Mouse (Mus musculus) midbrain, postnatal 0 days (tissue): ENCODE results near the gene Babam1. TPM values are rescaled to one million over a fixed set of nuclear protein-coding genes. Genes with fewer than 3 reads are reported as not detected.

Source experiments
- ATAC-seq: fragments of 200-750 bp; cut with Nextera tagmentation; 2 replicates; pipeline ENCODE4 v1.8.0; 2017; ENCODE audit warnings: moderate number of reproducible peaks, mild to moderate bottlenecking, moderate TSS enrichment, moderate library complexity; ENCODE audit not compliant: low FRiP score
- DNase-seq: peaks from one replicate; pipeline ENCODE4 v3.0.0-alpha.2; 2015; ENCODE audit warnings: low spot score
- H3K27ac ChIP-seq: fragments of 300-500 bp; sonication (generic); 2 replicates; pipeline ENCODE4 v1.5.1; 2014; ENCODE audit warnings: low read depth, mild to moderate bottlenecking, low read length, mixed read lengths
- H3K27me3 ChIP-seq: fragments of 300-500 bp; sonication (generic); 2 replicates; pipeline ENCODE4 v1.6.1; 2014; ENCODE audit warnings: low read length, control low read depth, mixed read lengths; ENCODE audit not compliant: insufficient read depth
- H3K36me3 ChIP-seq: fragments of 300-500 bp; sonication (generic); 2 replicates; pipeline ENCODE4 v1.6.1; 2014; ENCODE audit warnings: low read length, control low read depth, mixed read lengths; ENCODE audit not compliant: insufficient read depth
- H3K4me1 ChIP-seq: fragments of 300-500 bp; sonication (generic); 2 replicates; pipeline ENCODE4 v1.6.1; 2014; ENCODE audit warnings: mild to moderate bottlenecking, control low read depth, antibody characterized with exemption, low read length, mixed read lengths; ENCODE audit not compliant: insufficient read depth
- H3K4me2 ChIP-seq: fragments of 300-500 bp; sonication (generic); 2 replicates; pipeline ENCODE4 v1.6.1; 2014; ENCODE audit warnings: low read depth, mild to moderate bottlenecking, low read length, mixed read lengths; ENCODE audit not compliant: poor library complexity, severe bottlenecking
- H3K4me3 ChIP-seq: fragments of 300-500 bp; sonication (generic); 2 replicates; pipeline ENCODE4 v1.5.1; 2014; ENCODE audit warnings: low read depth, mild to moderate bottlenecking, low read length, moderate library complexity
- H3K9ac ChIP-seq: fragments of 300-500 bp; sonication (generic); replicated peaks from 2 replicates; pipeline ENCODE4 v1.6.1; 2014; ENCODE audit warnings: mild to moderate bottlenecking, low read length, moderate library complexity, mixed read lengths; ENCODE audit not compliant: poor library complexity, severe bottlenecking
- H3K9me3 ChIP-seq: fragments of 300-500 bp; sonication (generic); 2 replicates; pipeline ENCODE4 v1.6.1; 2016; ENCODE audit warnings: low read length, control low read depth
- CTCF ChIP-seq: IDR thresholded peaks from 2 replicates; pipeline ENCODE4 v1.5.1; 2016; ENCODE audit warnings: antibody characterized with exemption, mild to moderate bottlenecking
- WGBS: fragments of 180-500 bp; shearing (Covaris S2); extraction: QIAGEN DNeasy Blood & Tissue Kit; methylation state at CpG from one replicate; pipeline ENCODE4 v1.1.7; 2014; 5-methylcytosine and 5-hydroxymethylcytosine counted together
- polyA plus RNA-seq: library from polyadenylated mRNA; unstranded; fragments of >200 nt; fragmentation: Nextera tagmentation; extraction: Ambion mirVana; gene quantifications from 2 replicates; pipeline ENCODE4 v1.2.1, GENCODE M21; 2015
- total RNA-seq: library from RNA; depleted of rRNA; stranded (reverse); fragments of >200 nt; gene quantifications from 2 replicates; pipeline ENCODE4 v1.2.3, GENCODE M21; 2014; rRNA removed

Gene Babam1
- total and polyA plus RNA-seq, 2 experiments from 2014 or later = 90.2 to 124 TPM

GRCm38 (mm10) chr8:71437041-71437440 lies 40.4 kb downstream of the Babam1 start:
- no peaks in the 10 kb centered on the region for H3K9me3 ChIP-seq
- TF ChIP-seq CTCF = no peak
- H3K27ac ChIP-seq = no peak overlapping the region
- H3K4me1 ChIP-seq = no peaks in the 10 kb centered on the region
- no peak overlapping the region for H3K9ac ChIP-seq
- no peak for ATAC-seq
- H3K4me2 ChIP-seq = no peak overlapping the region
- no peak overlapping the region for H3K4me3 ChIP-seq
- WGBS = 54% methylated on average over 3 of the region's 3 CpGs
- no peaks in the 10 kb centered on the region for H3K36me3 ChIP-seq
- H3K27me3 ChIP-seq = no peaks in the 10 kb centered on the region
- no peak for DNase-seq

GRCm38 (mm10) chr8:71441404-71441803 lies 44.7 kb downstream of the Babam1 start:
- no peaks in the 10 kb centered on the region for H3K36me3 ChIP-seq
- H3K4me1 ChIP-seq = no peaks in the 10 kb centered on the region
- ATAC-seq (0 out of 2 replicates have a peak, but pooled peaks have one; percentile 23), DNase-seq (peak; percentile 84)
- no peak overlapping the region for H3K27ac ChIP-seq
- no peak overlapping the region for H3K4me3 ChIP-seq
- H3K4me2 ChIP-seq = no peak overlapping the region
- under 1% methylated on average over 7 of the region's 7 CpGs for WGBS
- no peaks in the 10 kb centered on the region for H3K27me3 ChIP-seq
- H3K9ac ChIP-seq = no peak overlapping the region
- H3K9me3 ChIP-seq = no peaks in the 10 kb centered on the region
- peak; percentile 89 for TF ChIP-seq CTCF

GRCm38 (mm10) chr8:71445096-71445495 lies 48.4 kb downstream of the Babam1 start:
- no peak for ATAC-seq
- Histone ChIP-seq H3K9me3 (no peaks in the 10 kb centered on the region), H3K27me3 (no peaks in the 10 kb centered on the region), H3K9ac (no peak overlapping the region), H3K4me2 (no peak overlapping the region), H3K4me1 (no peaks in the 10 kb centered on the region), H3K36me3 (no peaks in the 10 kb centered on the region), H3K27ac (no peak overlapping the region), H3K4me3 (no peak overlapping the region)
- DNase-seq = no peak
- no peak for TF ChIP-seq CTCF
- 85% methylated on average over 7 of the region's 7 CpGs for WGBS

- Histone ChIP-seq H3K36me3 (no peaks in the 10 kb centered on the region), H3K4me1 (no peaks in the 10 kb centered on the region), H3K27ac (no peak overlapping the region), H3K9me3 (no peaks in the 10 kb centered on the region), H3K4me3 (no peak overlapping the region), H3K27me3 (no peaks in the 10 kb centered on the region), H3K9ac (no peak overlapping the region), H3K4me2 (no peak overlapping the region)
- DNase-seq (no peak), ATAC-seq (no peak)
- WGBS = 68% methylated on average over 4 of the region's 4 CpGs
- no peak for TF ChIP-seq CTCF
These were observed 54.7 kb downstream of the Babam1 start for GRCm38 (mm10) chr8:71451337-71451736.

- Histone ChIP-seq H3K4me3 (no peak overlapping the region), H3K4me1 (no peaks in the 10 kb centered on the region), H3K36me3 (peaks cover 2% of the 10 kb centered on the region; the same call in 1 of the 2 replicates), H3K9me3 (no peaks in the 10 kb centered on the region), H3K4me2 (no peak overlapping the region), H3K27ac (no peak overlapping the region), H3K9ac (no peak overlapping the region), H3K27me3 (no peaks in the 10 kb centered on the region)
- 60% methylated on average over 11 of the region's 11 CpGs for WGBS
- ATAC-seq = no peak
- TF ChIP-seq CTCF = no peak
- DNase-seq = no peak
These were observed 55.1 kb downstream of the Babam1 start for GRCm38 (mm10) chr8:71451777-71452176.

- Histone ChIP-seq H3K27ac (no peak overlapping the region), H3K4me1 (no peaks in the 10 kb centered on the region), H3K4me3 (no peak overlapping the region), H3K36me3 (peaks cover 11% of the 10 kb centered on the region), H3K4me2 (no peak overlapping the region), H3K9ac (no peak overlapping the region), H3K27me3 (no peaks in the 10 kb centered on the region), H3K9me3 (no peaks in the 10 kb centered on the region)
- TF ChIP-seq CTCF = no peak
- ATAC-seq (no peak), DNase-seq (no peak)
- WGBS = 86% methylated on average over 2 of the region's 2 CpGs
These were observed 56.0 kb downstream of the Babam1 start for GRCm38 (mm10) chr8:71452669-71453068.

Other genes starting within 250 kb of the Babam1 start
- 32.3 and 58.1 TPM in 2 replicates for gene Myo9b, start 124.1 kb upstream of the Babam1 start, total RNA-seq
- 6.9 and 7.6 TPM in 2 replicates for gene Myo9b, start 124.1 kb upstream of the Babam1 start, polyA plus RNA-seq
- gene Haus8, start 123.9 kb upstream of the Babam1 start, total RNA-seq = 26.2 and 27.8 TPM in 2 replicates
- gene Haus8, start 123.9 kb upstream of the Babam1 start, polyA plus RNA-seq = 46.2 and 49.6 TPM in 2 replicates
- 131 and 140 TPM in 2 replicates for gene Use1, start 30.0 kb upstream of the Babam1 start, total RNA-seq
- gene Use1, start 30.0 kb upstream of the Babam1 start, polyA plus RNA-seq = 132 and 136 TPM in 2 replicates
- 9.4 and 10.5 TPM in 2 replicates for gene Ocel1, start 25.6 kb upstream of the Babam1 start, total RNA-seq
- 5.4 and 5.5 TPM in 2 replicates for gene Ocel1, start 25.6 kb upstream of the Babam1 start, polyA plus RNA-seq
- gene Nr2f6, start 14.9 kb upstream of the Babam1 start, total RNA-seq = 95.6 and 106 TPM in 2 replicates
- gene Nr2f6, start 14.9 kb upstream of the Babam1 start, polyA plus RNA-seq = 31.1 and 32.9 TPM in 2 replicates
- 3.0 and 4.4 TPM in 2 replicates for gene Ushbp1, start 1.1 kb upstream of the Babam1 start, total RNA-seq
- gene Ushbp1, start 1.1 kb upstream of the Babam1 start, polyA plus RNA-seq = 3.9 and 4.3 TPM in 2 replicates
- 1.2 and 2.2 TPM in 2 replicates for gene Ankle1, start 9.1 kb downstream of the Babam1 start, total RNA-seq
- 1.1 and 1.2 TPM in 2 replicates for gene Ankle1, start 9.1 kb downstream of the Babam1 start, polyA plus RNA-seq
- 289 and 323 TPM in 2 replicates for gene Abhd8, start 66.8 kb downstream of the Babam1 start, total RNA-seq
- 205 and 213 TPM in 2 replicates for gene Abhd8, start 66.8 kb downstream of the Babam1 start, polyA plus RNA-seq
- gene Mrpl34, start 68.1 kb downstream of the Babam1 start, total RNA-seq = 105 and 119 TPM in 2 replicates
- gene Mrpl34, start 68.1 kb downstream of the Babam1 start, polyA plus RNA-seq = 163 and 165 TPM in 2 replicates
- gene Dda1, start 72.3 kb downstream of the Babam1 start, total RNA-seq = 187 and 211 TPM in 2 replicates
- 267 and 269 TPM in 2 replicates for gene Dda1, start 72.3 kb downstream of the Babam1 start, polyA plus RNA-seq
- gene Ano8, start 89.1 kb downstream of the Babam1 start, total RNA-seq = 81.6 and 82.2 TPM in 2 replicates
- gene Ano8, start 89.1 kb downstream of the Babam1 start, polyA plus RNA-seq = 5.4 and 5.6 TPM in 2 replicates
- 28.0 and 31.5 TPM in 2 replicates for gene Gtpbp3, start 91.2 kb downstream of the Babam1 start, total RNA-seq
- 11.4 and 11.5 TPM in 2 replicates for gene Gtpbp3, start 91.2 kb downstream of the Babam1 start, polyA plus RNA-seq
- 4.8 and 7.6 TPM in 2 replicates for gene Plvap, start 114.9 kb downstream of the Babam1 start, total RNA-seq
- gene Plvap, start 114.9 kb downstream of the Babam1 start, polyA plus RNA-seq = 9.0 and 10.4 TPM in 2 replicates
- 0.27 TPM in 1 of 2 replicates, not detected in the other for gene Ccdc194, start 128.8 kb downstream of the Babam1 start, total RNA-seq
- gene Ccdc194, start 128.8 kb downstream of the Babam1 start, polyA plus RNA-seq = not detected in 2 replicates
- 12.6 and 15.3 TPM in 2 replicates for gene Bst2, start 140.6 kb downstream of the Babam1 start, total RNA-seq
- gene Bst2, start 140.6 kb downstream of the Babam1 start, polyA plus RNA-seq = 15.3 and 17.6 TPM in 2 replicates
- 77.4 and 79.2 TPM in 2 replicates for gene Mvb12a, start 146.1 kb downstream of the Babam1 start, total RNA-seq
- gene Mvb12a, start 146.1 kb downstream of the Babam1 start, polyA plus RNA-seq = 81.4 and 82.6 TPM in 2 replicates
- 0.11 and 0.14 TPM in 2 replicates for gene Tmem221, start 162.0 kb downstream of the Babam1 start, total RNA-seq
- 0.20 TPM in 1 of 2 replicates, not detected in the other for gene Tmem221, start 162.0 kb downstream of the Babam1 start, polyA plus RNA-seq
- gene Nxnl1, start 169.7 kb downstream of the Babam1 start, total RNA-seq = 0.55 TPM in 1 of 2 replicates, not detected in the other
- 0.05 and 0.12 TPM in 2 replicates for gene Nxnl1, start 169.7 kb downstream of the Babam1 start, polyA plus RNA-seq
- gene Slc27a1, start 172.0 kb downstream of the Babam1 start, total RNA-seq = 150 and 160 TPM in 2 replicates
- 99.7 and 110 TPM in 2 replicates for gene Slc27a1, start 172.0 kb downstream of the Babam1 start, polyA plus RNA-seq
- gene Pgls, start 195.3 kb downstream of the Babam1 start, total RNA-seq = 333 and 399 TPM in 2 replicates
- 293 and 300 TPM in 2 replicates for gene Pgls, start 195.3 kb downstream of the Babam1 start, polyA plus RNA-seq
- gene Fam129c, start 200.8 kb downstream of the Babam1 start, total RNA-seq = 5.3 and 5.9 TPM in 2 replicates
- 4.5 and 4.7 TPM in 2 replicates for gene Fam129c, start 200.8 kb downstream of the Babam1 start, polyA plus RNA-seq
- 104 and 106 TPM in 2 replicates for gene Colgalt1, start 214.1 kb downstream of the Babam1 start, total RNA-seq
- 62.8 TPM in 2 replicates for gene Colgalt1, start 214.1 kb downstream of the Babam1 start, polyA plus RNA-seq